Mouse (Mus musculus) brain, embryonic 14.5 days (tissue): ENCODE results near the gene Pnmal2.

Experiments
- CTCF ChIP-seq: fragments of 200-500 bp; IDR thresholded peaks from 2 replicates; pipeline ENCODE4 v1.5.1; 2012; ENCODE audit warnings: inconsistent platforms, mild to moderate bottlenecking, moderate library complexity, borderline replicate concordance; ENCODE audit not compliant: insufficient read depth, insufficient read length; ENCODE audit errors: extremely low read depth
- POLR2A ChIP-seq: fragments of 200-500 bp; IDR thresholded peaks from 2 replicates; pipeline ENCODE4 v1.6.1; 2012; ENCODE audit warnings: mild to moderate bottlenecking, inconsistent platforms, borderline replicate concordance; ENCODE audit not compliant: poor library complexity, insufficient read depth, insufficient read length, severe bottlenecking; ENCODE audit errors: extremely low read depth

- TF ChIP-seq CTCF, result no peak
- no peak for TF ChIP-seq POLR2A
Measured at GRCm38 (mm10) chr7:16955712-16956111, 11.2 kb downstream of the Pnmal2 start.
